Mouse (Mus musculus) megakaryocyte, embryonic 14.5 days (primary cell): ENCODE measurements around the gene Pm20d1. TPM values are rescaled to one million over a fixed set of nuclear protein-coding genes. Genes with fewer than 3 reads are reported as not detected.

ENCODE experiments used
- H3K27me3 ChIP-seq: replicated peaks from 2 replicates; pipeline ENCODE3; 2012; ENCODE audit warnings: inconsistent platforms
- H3K36me3 ChIP-seq: replicated peaks from 2 replicates; pipeline ENCODE3; 2012; ENCODE audit warnings: low read length, inconsistent platforms, mixed read lengths
- H3K4me1 ChIP-seq: 2 replicates; pipeline ENCODE4 v1.6.1; 2012; ENCODE audit warnings: inconsistent platforms
- H3K4me3 ChIP-seq: replicated peaks from 2 replicates; pipeline ENCODE3; 2012; ENCODE audit warnings: moderate library complexity, mild to moderate bottlenecking, inconsistent platforms
- H3K9me3 ChIP-seq: 2 replicates; pipeline ENCODE4 v1.6.1; 2012; ENCODE audit warnings: inconsistent platforms
- FLI1 ChIP-seq: IDR thresholded peaks from 2 replicates; pipeline ENCODE4 v1.6.1; 2012; ENCODE audit warnings: low read length, inconsistent platforms, mixed read lengths
- GATA1 ChIP-seq: IDR thresholded peaks from 3 replicates; pipeline ENCODE4 v1.6.1; 2012; ENCODE audit warnings: mixed read lengths, low read length, inconsistent platforms, borderline replicate concordance
- polyA plus RNA-seq: library from polyadenylated mRNA; stranded (reverse); fragments of >175 nt; gene quantifications from 2 replicates; pipeline ENCODE4 v1.2.3, GENCODE M21; 2012; ENCODE audit warnings: low replicate concordance; ENCODE audit not compliant: insufficient read depth

Pm20d1 gene
- polyA plus RNA-seq, 1 experiment: not detected

GRCm38 (mm10) chr1:131827207-131827786 is 30.1 kb downstream of the Pm20d1 start, which contains the start of gene Slc41a1:
Gene Slc41a1, plus strand, starts transcription at chr1:131827493.
- Histone ChIP-seq H3K36me3 (peaks cover 28% of the 10 kb centered on the region), H3K4me3 (peak within 1 kb of the TSS; percentile 95), H3K9me3 (no peaks in the 10 kb centered on the region), H3K4me1 (peaks cover 53% of the 10 kb centered on the region), H3K27me3 (peaks cover 14% of the 10 kb centered on the region)
- TF ChIP-seq GATA1 (no peak), FLI1 (no peak)

DNA sequence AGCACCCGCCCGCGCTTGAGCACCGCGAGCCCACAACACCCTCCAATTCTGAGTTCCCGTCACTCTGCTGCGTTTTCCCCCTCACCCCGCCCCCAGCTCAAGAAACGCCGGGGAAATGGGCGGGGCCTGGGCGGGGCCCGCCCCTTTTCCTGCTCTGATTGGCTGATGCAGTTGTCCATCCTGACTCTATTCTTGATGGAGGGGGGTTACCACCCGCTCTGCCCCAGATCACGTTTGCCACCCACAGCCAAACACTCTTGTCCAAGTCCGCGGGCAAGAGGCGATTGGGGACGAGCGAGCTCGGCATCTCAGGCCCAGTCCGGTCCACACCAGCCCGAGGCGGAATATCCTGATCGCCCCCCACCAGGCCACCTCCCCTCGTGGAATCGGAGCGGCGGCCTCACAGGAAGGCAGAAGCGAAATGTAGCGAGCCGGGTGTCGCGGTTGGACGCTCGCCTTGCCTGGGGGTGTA is 30.6 kb downstream of the Pm20d1 start:
- H3K27me3 ChIP-seq: peaks cover 12% of the 10 kb centered on the region
- H3K4me1 ChIP-seq: peaks cover 58% of the 10 kb centered on the region
- H3K36me3 ChIP-seq: peaks cover 33% of the 10 kb centered on the region
- no peaks in the 10 kb centered on the region for H3K9me3 ChIP-seq
- TF ChIP-seq GATA1 (no peak), FLI1 (no peak)
- H3K4me3 ChIP-seq: peak overlapping the region; percentile 95

- H3K4me3 ChIP-seq: peak overlapping the region; percentile 95
- no peak for TF ChIP-seq FLI1
- no peak for TF ChIP-seq GATA1
- peaks cover 40% of the 10 kb centered on the region for H3K36me3 ChIP-seq
- H3K9me3 ChIP-seq: no peaks in the 10 kb centered on the region
- peaks cover 8% of the 10 kb centered on the region for H3K27me3 ChIP-seq
- H3K4me1 ChIP-seq: peaks cover 62% of the 10 kb centered on the region
Observed at GRCm38 (mm10) chr1:131828297-131829126, 31.3 kb downstream of the Pm20d1 start.

GRCm38 (mm10) chr1:131829279-131829678 is 32.1 kb downstream of the Pm20d1 start:
- peaks cover 66% of the 10 kb centered on the region for H3K4me1 ChIP-seq
- H3K4me3 ChIP-seq: peak overlapping the region; percentile 95
- peaks cover 47% of the 10 kb centered on the region for H3K36me3 ChIP-seq
- no peaks in the 10 kb centered on the region for H3K9me3 ChIP-seq
- peaks cover 6% of the 10 kb centered on the region for H3K27me3 ChIP-seq
- TF ChIP-seq GATA1 (no peak), FLI1 (no peak)

DNA sequence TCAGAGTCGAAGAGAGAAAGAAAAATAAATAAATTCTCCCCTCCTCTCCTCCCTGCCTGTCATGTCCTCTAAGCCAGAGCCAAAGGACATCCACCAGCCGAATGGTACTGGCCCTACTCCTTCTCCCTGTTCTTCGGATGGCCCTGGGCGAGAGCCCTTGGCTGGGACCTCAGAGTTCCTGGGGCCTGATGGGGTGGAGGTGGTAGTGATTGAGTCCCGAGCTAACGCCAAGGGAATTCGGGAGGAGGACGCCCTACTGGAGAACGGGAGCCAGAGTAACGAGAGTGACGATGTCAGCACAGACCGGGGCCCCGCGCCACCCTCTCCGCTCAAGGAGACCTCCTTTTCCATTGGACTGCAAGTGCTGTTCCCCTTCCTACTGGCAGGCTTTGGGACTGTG is 33.4 kb downstream of the Pm20d1 start:
- Histone ChIP-seq H3K27me3 (no peaks in the 10 kb centered on the region), H3K36me3 (peaks cover 60% of the 10 kb centered on the region), H3K4me3 (no peak overlapping the region), H3K4me1 (peaks cover 79% of the 10 kb centered on the region), H3K9me3 (no peaks in the 10 kb centered on the region)
- TF ChIP-seq GATA1 (no peak), FLI1 (no peak)

DNA sequence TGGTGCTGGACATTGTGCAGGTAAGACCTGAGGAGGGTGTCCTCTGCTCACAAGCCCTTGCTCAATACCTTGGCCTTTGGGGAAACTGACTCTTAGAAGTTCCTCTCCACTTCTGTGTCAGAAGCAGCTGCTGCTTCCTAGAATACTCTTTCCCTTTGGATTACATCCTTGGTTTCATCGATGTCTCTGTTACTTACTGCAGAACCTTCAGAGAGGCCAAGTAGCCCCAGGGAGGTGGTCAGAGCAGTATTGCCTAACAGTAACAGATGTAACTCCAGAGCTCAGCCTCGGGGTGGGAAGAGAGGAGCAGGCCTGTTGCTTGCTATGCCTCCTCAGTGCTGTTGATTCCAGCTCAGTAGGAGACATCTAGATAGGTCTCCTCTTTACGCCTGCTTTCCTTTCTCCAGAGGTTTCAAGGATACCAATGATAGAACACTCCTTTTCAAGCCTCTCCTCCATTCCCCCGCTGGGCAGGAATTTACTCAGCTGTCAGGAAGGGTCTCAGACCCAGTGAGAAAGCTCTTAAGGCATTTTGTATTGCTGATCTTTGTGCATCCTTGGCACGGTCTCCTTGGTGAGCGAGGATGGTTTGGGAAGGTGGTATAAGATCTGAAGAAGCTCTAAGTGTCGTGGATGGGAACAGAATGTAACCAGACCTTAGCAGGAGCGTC is 33.9 kb downstream of the Pm20d1 start:
- TF ChIP-seq GATA1: no peak
- TF ChIP-seq FLI1: no peak
- H3K4me3 ChIP-seq: no peak overlapping the region
- peaks cover 85% of the 10 kb centered on the region for H3K4me1 ChIP-seq
- no peaks in the 10 kb centered on the region for H3K9me3 ChIP-seq
- no peaks in the 10 kb centered on the region for H3K27me3 ChIP-seq
- peaks cover 65% of the 10 kb centered on the region for H3K36me3 ChIP-seq

- TF ChIP-seq FLI1: no peak
- no peak for TF ChIP-seq GATA1
- no peak overlapping the region for H3K4me3 ChIP-seq
- no peaks in the 10 kb centered on the region for H3K9me3 ChIP-seq
- peaks cover 89% of the 10 kb centered on the region for H3K36me3 ChIP-seq
- peaks cover 76% of the 10 kb centered on the region for H3K4me1 ChIP-seq
- no peaks in the 10 kb centered on the region for H3K27me3 ChIP-seq
Observed at GRCm38 (mm10) chr1:131837035-131837434, 39.9 kb downstream of the Pm20d1 start.

DNA sequence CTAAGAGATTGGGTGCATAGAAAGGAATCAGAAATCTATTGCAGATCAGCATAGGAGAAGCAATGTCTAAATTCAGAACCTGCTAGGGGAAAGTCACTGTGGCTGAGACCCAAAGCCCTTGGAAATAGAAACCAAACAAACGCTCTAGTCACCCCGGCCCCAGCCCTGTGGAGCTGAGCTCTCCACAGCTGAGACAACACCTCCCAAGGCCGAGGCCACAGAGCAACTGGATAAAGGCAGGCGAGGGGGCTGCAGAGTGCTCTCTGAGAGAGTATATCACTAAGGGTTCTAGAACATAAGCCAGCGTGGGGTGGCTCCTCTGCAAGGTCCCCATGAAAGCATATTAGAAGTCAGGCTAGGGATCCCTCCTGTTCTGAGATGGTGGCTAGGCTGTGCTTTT is 41.4 kb downstream of the Pm20d1 start:
- no peak for TF ChIP-seq FLI1
- no peak for TF ChIP-seq GATA1

GRCm38 (mm10) chr1:131839279-131839678 is 42.1 kb downstream of the Pm20d1 start:
- Histone ChIP-seq H3K4me1 (peaks cover 53% of the 10 kb centered on the region), H3K36me3 (peaks cover 90% of the 10 kb centered on the region), H3K27me3 (no peaks in the 10 kb centered on the region), H3K9me3 (no peaks in the 10 kb centered on the region), H3K4me3 (no peak overlapping the region)
- TF ChIP-seq FLI1 (no peak), GATA1 (no peak)

More for the DNA sequence above, 41.4 kb downstream of the Pm20d1 start:
- Histone ChIP-seq H3K9me3 (no peaks in the 10 kb centered on the region), H3K4me1 (peaks cover 60% of the 10 kb centered on the region), H3K4me3 (no peak overlapping the region), H3K36me3 (peaks cover 90% of the 10 kb centered on the region), H3K27me3 (no peaks in the 10 kb centered on the region)
